Mouse (Mus musculus) gastrocnemius, adult 18-20 months (tissue): ENCODE measurements around the gene Cptp. TPM values are rescaled to one million over a fixed set of nuclear protein-coding genes. Genes with fewer than 3 reads are reported as not detected.

Experiments used
- DNase-seq: peaks from one replicate; pipeline ENCODE4 v3.0.0; 2021; ENCODE audit warnings: low spot score
- long read RNA-seq, 2 experiments: library from polyadenylated mRNA; stranded (forward); transcript quantifications; one replicate each; pipeline ENCODE4 v2.0.0; 2021
- total RNA-seq, 2 experiments: library from RNA; stranded (reverse); gene quantifications; 2 replicates each; pipeline ENCODE4 v1.2.3; 2021

Cptp gene
- total RNA-seq, result 10 to 100 TPM; 13.0 to 16.2 TPM
- long read RNA-seq, experiment 1, transcript Cptp-201 (3 exons, 2,662 nt), result major isoform, 17 of 18 reads
- long read RNA-seq, experiment 1, partial matches to known transcripts, result 1 of 18 reads
- long read RNA-seq, experiment 1, other reads (novel, unspliced or antisense), result 0 of 18 reads
- long read RNA-seq, experiment 2, transcript Cptp-201 (3 exons, 2,662 nt), result major isoform, 23 of 23 reads
- long read RNA-seq, experiment 2, partial matches to known transcripts, result 0 of 23 reads
- long read RNA-seq, experiment 2, other reads (novel, unspliced or antisense), result 0 of 23 reads

DNA sequence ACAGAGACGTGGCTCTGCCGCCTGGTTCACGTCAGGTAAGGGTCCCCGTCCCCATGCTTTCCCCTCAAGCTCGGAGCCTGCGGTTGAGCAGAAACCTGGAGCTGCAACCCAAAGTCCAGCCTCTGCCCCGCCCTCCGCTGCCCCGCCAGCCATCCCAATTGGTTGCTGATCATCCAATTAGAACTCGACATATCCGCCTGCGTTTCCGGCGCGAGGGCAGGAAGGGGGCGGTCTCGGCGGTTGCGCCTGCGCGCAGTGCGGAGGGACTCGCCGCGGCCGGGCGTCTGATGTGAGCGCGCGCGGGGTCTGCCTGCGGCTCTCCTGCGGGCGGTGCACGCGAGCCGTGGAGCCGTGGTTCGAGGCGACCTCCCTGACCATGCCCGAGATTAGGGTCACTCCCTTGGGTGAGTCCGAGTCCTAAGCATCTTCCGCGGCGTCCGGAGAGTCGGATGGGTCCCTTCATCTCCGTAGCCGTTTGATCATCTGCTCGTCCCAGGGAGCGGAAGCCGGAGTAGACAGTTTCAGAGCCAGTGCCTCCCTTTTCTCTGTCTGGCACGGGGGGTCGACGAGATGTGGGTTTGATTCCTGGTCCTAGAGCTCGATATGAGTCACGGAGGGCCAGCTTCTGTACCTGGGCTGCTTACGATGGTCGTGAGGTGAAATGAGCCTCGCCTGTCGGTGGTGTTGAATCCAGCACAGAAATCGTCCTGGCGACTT is at the start of gene Cptp, which contains the start of gene Ints11:
Gene Cptp (minus strand): TSS at position 124 of the 717 bp plus-strand sequence.
Gene Ints11 (plus strand): TSS at position 230 of the 717 bp plus-strand sequence.
- DNase-seq, result peak; percentile 96

DNA sequence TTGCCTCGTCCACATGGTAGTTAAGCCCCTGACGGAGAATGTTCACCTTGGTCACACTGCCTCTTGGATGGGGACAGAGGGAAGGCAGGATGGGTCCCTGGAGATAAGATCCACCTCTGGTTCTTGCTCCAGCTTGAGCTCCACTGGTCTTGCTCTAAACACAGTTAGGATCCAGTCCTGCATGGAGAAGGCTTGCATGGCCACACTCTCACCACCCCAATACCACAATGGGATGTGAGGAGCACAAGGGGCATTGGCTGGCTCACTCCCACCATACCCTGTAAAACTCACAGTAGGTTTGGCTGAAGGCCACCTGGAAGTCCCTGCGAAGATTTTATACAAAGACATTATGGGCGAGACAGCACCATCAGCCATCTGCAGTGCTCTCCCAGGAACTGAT is 39.5 kb upstream of the Cptp start:
- no peak for DNase-seq

DNA sequence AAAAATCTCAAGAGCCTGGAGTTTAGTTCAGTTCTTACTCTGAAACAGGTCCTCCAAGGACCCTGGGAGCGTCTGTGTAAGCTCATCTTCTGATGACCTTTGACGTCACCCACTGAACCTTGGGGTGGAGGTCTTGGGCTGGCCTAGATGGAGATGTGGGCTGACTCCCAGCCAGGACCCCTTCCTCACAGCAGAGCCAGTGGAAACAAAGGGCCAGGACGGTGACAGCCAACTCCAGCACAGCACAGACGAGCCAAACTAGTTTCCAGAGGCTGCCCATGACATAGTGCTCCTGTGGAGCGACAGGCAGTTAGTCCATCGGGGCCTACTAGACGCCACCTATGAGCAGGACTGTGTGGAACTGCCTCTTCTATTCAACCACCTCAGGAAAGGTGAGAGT is 39.0 kb upstream of the Cptp start:
- DNase-seq, result peak; percentile 1

DNA sequence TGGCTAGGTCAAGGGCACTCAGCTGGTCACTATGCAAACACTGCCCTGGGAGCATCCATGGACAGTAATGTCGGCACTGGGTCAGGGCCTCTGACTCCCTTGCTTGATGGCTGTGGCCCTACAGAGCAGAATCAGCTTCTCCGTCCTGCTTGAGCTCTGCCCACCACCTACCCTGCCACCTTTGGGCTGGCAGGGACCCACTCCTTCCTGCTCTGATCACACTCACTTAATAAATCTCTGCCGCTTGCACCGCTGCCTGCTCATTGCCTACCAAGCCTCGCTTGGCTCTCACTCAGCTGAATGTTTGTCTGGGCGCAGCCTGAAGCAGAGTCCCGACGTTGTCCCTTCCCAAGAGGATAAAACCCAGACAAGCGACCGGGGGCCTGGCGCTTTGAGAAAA is 37.8 kb upstream of the Cptp start:
- no peak for DNase-seq

- no peak for DNase-seq
Measured at GRCm38 (mm10) chr4:155906125-155906524, 36.9 kb upstream of the Cptp start.

DNA sequence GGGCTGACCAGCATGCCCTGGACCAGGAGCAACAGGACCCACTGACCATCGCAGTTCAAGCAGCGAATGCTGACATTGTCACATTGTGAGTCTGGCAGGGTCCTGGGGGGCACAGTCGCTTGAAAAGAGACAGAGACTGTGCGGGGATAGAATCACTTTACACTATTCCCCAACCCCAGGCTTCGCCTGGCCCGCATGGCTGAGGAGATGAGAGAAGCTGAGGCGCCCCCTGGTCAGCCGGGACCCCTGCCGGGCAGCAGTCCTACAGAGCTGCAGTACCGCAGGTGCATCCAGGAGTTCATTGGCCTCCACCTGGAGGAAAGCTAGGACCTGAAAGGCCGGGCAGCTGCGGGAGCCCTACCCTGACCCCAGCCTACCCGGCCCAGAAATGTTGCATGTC is 36.4 kb upstream of the Cptp start:
- no peak for DNase-seq

GRCm38 (mm10) chr4:155904318-155905102 is 35.3 kb upstream of the Cptp start:
- no peak for DNase-seq

DNA sequence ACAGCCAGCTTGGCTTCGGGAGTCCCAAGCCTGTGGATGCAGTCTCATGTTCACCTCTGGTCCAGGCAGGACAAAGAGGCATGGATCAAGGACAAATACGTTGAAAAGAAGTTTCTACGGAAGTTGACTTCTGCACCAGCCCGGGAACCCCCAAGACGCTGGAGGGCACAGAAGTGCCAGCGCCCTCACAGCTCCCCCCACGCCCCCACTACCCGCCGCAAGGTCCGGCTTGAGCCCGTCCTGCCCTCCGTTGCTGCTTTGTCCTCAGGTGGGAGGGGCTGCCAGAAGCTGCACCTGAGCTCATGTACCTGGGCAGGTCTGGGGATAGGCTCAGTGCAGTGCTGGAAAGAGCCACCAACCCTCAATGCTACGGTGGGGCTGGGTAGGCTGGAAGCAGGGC is 34.0 kb upstream of the Cptp start:
- no peak for DNase-seq

GRCm38 (mm10) chr4:155901205-155901604 is 32.0 kb upstream of the Cptp start:
- no peak for DNase-seq

DNA sequence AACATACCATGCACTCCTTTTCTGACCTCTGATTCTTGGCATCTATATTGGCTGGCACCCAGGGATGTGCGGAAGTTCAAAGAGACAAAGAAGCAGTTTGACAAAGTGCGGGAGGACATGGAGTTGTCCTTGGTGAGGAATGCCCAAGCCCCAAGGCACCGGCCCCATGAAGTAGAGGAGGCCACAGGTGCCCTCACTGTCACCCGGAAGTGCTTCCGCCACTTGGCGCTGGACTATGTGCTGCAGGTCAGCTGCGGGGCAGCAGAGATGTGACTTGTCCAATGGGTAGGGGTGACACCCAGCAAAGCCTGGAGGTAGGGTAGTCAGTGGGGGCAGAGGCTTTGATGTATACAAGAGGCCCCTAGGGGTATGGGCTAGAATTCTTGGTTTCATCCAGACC is 30.1 kb upstream of the Cptp start:
- no peak for DNase-seq

DNA sequence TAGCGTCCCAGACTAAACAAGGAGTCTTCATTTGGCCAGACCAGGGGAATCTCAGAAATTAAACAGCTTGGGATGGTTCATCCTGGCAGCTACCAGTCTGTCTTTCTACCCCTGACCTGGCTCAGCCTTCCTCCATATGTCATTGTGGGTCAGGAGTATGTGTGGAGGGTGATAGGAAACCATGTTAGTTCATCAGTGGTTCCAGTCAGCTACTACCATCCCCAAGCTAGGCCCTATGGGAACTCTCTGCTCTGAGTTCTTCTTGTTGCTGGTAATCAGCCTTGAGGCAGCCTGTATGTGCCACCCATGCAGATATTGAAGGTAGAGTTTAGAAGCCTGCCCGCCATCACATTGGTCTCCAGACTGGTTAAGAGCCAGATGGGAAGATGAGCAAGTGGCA is 29.1 kb upstream of the Cptp start:
- no peak for DNase-seq

DNA sequence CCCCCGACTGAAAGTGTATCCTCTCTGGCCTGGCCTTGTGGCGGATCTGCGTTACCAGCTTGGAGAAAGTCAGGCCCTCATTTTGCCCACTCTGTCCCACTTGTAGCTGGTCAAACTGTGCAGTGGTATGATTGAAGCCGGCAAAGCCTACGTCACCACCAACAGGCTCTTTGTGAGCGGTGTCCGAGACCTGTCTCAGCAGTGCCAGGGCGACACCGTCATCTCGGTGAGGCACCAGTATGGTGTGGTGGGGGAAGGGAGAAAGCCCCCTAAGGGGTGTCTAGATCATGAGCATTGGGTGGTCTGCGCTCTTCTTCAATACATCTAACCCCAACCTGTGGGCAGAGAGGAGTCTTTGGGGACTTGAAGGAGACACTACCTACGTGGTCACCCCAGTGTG is 27.2 kb upstream of the Cptp start:
- no peak for DNase-seq

DNA sequence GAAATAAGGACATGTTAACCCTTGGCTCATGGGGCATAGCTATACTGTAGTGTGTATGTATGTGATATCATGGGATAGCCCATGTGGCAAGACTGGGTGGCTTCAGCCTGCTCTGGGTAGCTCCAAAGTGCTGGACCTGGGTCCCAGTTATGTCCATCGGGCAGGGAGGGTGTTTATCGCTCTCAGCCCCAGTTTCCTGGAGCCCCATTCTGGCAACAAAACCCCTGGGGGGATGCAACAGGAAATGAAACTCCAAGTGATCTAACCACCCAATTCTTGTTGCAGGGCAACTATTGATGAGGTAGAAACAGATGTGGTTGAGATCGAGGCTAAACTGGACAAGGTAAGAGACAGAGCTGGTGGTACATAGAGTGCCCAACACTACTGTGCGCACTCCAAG is 26.6 kb upstream of the Cptp start:
- no peak for DNase-seq

- peak; percentile 68 for DNase-seq
Measured at GRCm38 (mm10) chr4:155895216-155895615, 26.0 kb upstream of the Cptp start.

- DNase-seq, result peak; percentile 88
Measured at GRCm38 (mm10) chr4:155894311-155894881, 25.2 kb upstream of the Cptp start.

DNA sequence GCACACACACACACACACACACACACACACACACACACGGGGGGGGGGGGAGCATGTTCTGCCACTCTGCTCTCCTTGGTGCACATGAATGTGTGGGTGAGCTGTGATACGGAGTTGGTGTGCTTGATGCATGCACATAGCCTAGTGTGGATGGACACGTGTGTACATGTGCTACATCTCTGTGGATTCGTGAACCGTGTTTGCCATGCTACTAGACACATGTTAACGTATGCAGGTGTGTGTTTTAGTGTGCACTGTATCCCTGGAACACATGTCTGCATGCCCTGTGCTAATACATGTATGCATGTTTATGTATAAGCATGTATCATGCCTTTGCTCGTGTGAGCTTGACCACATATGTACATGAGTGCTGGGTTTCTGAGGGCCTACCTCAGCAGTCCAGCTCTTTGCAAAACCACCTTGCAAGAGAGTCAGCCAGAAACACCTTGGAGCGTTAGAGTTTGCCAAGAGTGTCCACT is 24.0 kb upstream of the Cptp start:
- DNase-seq, result no peak

- DNase-seq, result no peak
Measured at GRCm38 (mm10) chr4:155892438-155893211, 23.4 kb upstream of the Cptp start.

- peak; percentile 84 for DNase-seq
Measured at GRCm38 (mm10) chr4:155892017-155892416, 22.8 kb upstream of the Cptp start.

DNA sequence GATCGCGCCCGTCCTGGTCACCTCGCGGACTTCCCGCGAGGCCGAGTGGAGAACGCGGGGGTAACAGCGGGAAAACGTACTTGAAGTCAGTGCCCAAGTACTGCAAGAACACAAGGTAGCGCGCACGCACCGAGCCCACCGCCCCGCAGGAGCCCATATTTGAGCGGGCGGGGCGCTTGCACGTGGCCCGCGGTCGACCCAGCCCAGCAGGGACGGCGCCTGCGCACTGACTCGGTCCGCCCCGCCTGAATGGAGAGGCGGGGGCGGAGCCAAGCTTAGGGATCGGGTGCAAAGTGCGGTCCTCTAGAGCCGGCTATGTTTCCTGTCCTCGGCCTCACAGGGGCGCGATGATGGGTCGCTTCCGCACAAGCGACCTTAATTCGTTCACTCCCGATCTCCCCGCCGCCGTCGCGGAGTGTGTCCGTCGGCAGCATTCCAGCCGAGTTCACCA is 22.3 kb upstream of the Cptp start, which contains the start of the genes Pusl1 and Acap3:
Gene Pusl1 (minus strand): TSS at position 231 of the 451 bp plus-strand sequence.
Gene Acap3 (plus strand): TSS at position 272 of the 451 bp plus-strand sequence.
- DNase-seq, result peak; percentile 96

DNA sequence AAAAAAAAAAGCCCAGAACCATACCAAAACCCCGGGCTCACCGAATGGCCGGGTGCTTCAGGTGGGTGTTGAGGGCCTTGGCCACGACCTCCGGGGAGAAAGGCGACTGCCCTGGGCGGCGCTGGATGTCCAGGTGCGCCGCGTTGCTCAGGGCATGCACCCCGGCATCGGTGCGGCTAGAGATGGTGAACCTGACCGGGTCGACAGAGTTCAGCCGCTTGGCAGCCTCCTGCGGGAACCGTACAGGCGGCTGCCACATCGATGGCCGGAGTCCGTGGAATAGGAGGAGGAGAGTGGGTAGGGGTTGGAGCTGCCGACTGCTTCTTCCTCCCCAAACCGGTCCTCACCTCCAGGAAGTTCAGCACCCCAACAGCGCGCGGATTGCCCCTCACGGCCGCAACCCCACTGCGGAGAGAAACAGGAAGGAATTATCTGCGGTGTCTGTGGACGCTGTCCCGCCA is 21.8 kb upstream of the Cptp start:
- DNase-seq, result no peak

GRCm38 (mm10) chr4:155889316-155889715 is 20.1 kb upstream of the Cptp start:
- DNase-seq, result no peak
